In genomic region chr6:124811403-124811665, GRCm38 (mm10) we compare ENCODE assay signal across 18 mouse cellular contexts. TPM values are rescaled to one million over a fixed set of nuclear protein-coding genes. Genes with fewer than 3 reads are reported as not detected.
DNase-seq lines count a peak whose midpoint lies in the region; ATAC-seq and TF ChIP-seq lines count a peak whose summit lies in the region.
"Had no signal": no experiment of that assay in that cellular context is flagged by ENCODE, and none has a peak within 500 bp of the region (broad histone marks: within the 10 kb centered on the region; RNA-seq: fewer than 3 reads in every experiment).

No protein-coding gene starts in this region.

- peaks cover 29% of the 10 kb centered on the region for H3K79me2 ChIP-seq in myocyte (ENCODE audit: control insufficient read depth, insufficient read depth)

- no peaks in the 10 kb centered on the region for H3K27me3 ChIP-seq in forebrain, embryonic 10.5 days (ENCODE audit: poor library complexity, severe bottlenecking)
- no peaks in the 10 kb centered on the region for H3K27me3 ChIP-seq in forebrain, embryonic 11.5 days (ENCODE audit: control insufficient read depth, insufficient read depth, low read length)
- no peaks in the 10 kb centered on the region for H3K27me3 ChIP-seq in megakaryocyte, embryonic 14.5 days (replicated peaks)
- H3K27me3 ChIP-seq in intestine, postnatal 0 days (replicated peaks; ENCODE audit: control insufficient read depth, insufficient read depth, low read length), result no peaks in the 10 kb centered on the region
- H3K27me3 ChIP-seq in myocyte (ENCODE audit: control insufficient read depth, insufficient read depth, insufficient read length), result no peaks in the 10 kb centered on the region
- H3K27me3 ChIP-seq: embryonic facial prominence, embryonic 13.5 days; midbrain, embryonic 12.5 days; neural tube, embryonic 13.5 days had no signal

- peak overlapping the region; percentile 91; the same call in 1 of the 2 replicates for H3K4me3 ChIP-seq in forebrain, embryonic 10.5 days
- no peak overlapping the region for H3K4me3 ChIP-seq in forebrain, embryonic 11.5 days (ENCODE audit: low read depth, low read length)
- peak overlapping the region; percentile 76 for H3K4me3 ChIP-seq in megakaryocyte, embryonic 14.5 days (replicated peaks)
- H3K4me3 ChIP-seq in intestine, postnatal 0 days (ENCODE audit: low read depth, low read length), result no peak overlapping the region
- peak overlapping the region; percentile 97 for H3K4me3 ChIP-seq in myocyte
- H3K4me3 ChIP-seq: midbrain, embryonic 12.5 days; neural tube, embryonic 13.5 days had no signal

- no peak overlapping the region for H3K4me2 ChIP-seq in forebrain, embryonic 11.5 days (ENCODE audit: low read depth, low read length, severe bottlenecking)
- no peak overlapping the region for H3K4me2 ChIP-seq in intestine, postnatal 0 days (replicated peaks; ENCODE audit: low read depth)
- peak overlapping the region; percentile 83 for H3K4me2 ChIP-seq in myocyte (ENCODE audit: low read depth)

- H3ac ChIP-seq in myocyte (ENCODE audit: control insufficient read depth, insufficient read length), result no peak overlapping the region

- no peak for DNase-seq in forebrain, embryonic 10.5 days (ENCODE audit: extremely low spot score, low spot score)
- no peak for DNase-seq in forebrain, embryonic 11.5 days (ENCODE audit: low spot score)
- no peak for DNase-seq in frontal cortex, postnatal 36 days (ENCODE audit: low spot score in 2 of 2)
- DNase-seq: adrenal gland, postnatal 10 days; cerebellum, postnatal 36 days; gastrocnemius, postnatal 25 days; kidney, postnatal 36 days; left cerebral cortex, postnatal 4 days had no signal

- ATAC-seq in forebrain, embryonic 11.5 days (replicated peaks; ENCODE audit: low FRiP score), result no peak
- no peak for ATAC-seq in megakaryocyte, adult 5-6 weeks (ENCODE audit: poor library complexity, severe bottlenecking)
- no peak for ATAC-seq in intestine, postnatal 0 days
- no peak for ATAC-seq in granulocyte monocyte progenitor cell, adult 5-6 weeks (replicated peaks; ENCODE audit: poor library complexity, severe bottlenecking)
- ATAC-seq: forebrain, embryonic 16.5 days had no signal

- no peak overlapping the region for H3K27ac ChIP-seq in forebrain, embryonic 10.5 days
- H3K27ac ChIP-seq in forebrain, embryonic 11.5 days (ENCODE audit: low read depth, low read length), result no peak overlapping the region
- H3K27ac ChIP-seq in intestine, postnatal 0 days (ENCODE audit: low read depth, low read length), result peak overlapping the region; percentile 88; the same call in 1 of the 2 replicates
- H3K27ac ChIP-seq: embryonic facial prominence, embryonic 13.5 days; midbrain, embryonic 12.5 days; neural tube, embryonic 13.5 days had no signal

- TF ChIP-seq CTCF in intestine, postnatal 0 days (IDR thresholded peaks at IDR 0.05; ENCODE audit: low read depth), result no peak

- no peak for TF ChIP-seq POLR2A in myocyte (IDR thresholded peaks at IDR 0.05; ENCODE audit: insufficient read length, low read depth)

- no peak overlapping the region for H3K9ac ChIP-seq in forebrain, embryonic 11.5 days (ENCODE audit: low read length)
- H3K9ac ChIP-seq in intestine, postnatal 0 days (ENCODE audit: low read depth, low read length), result no peak overlapping the region
- H3K9ac ChIP-seq: midbrain, embryonic 12.5 days; neural tube, embryonic 13.5 days had no signal

- peaks cover 55% of the 10 kb centered on the region for H3K36me3 ChIP-seq in forebrain, embryonic 10.5 days (replicated peaks)
- peaks cover 11% of the 10 kb centered on the region; the same call in 1 of the 2 replicates for H3K36me3 ChIP-seq in forebrain, embryonic 11.5 days (ENCODE audit: control insufficient read depth, insufficient read depth, low read length)
- H3K36me3 ChIP-seq in megakaryocyte, embryonic 14.5 days (replicated peaks; ENCODE audit: low read length), result peaks cover 54% of the 10 kb centered on the region
- H3K36me3 ChIP-seq in intestine, postnatal 0 days (ENCODE audit: control insufficient read depth, insufficient read depth), result peaks cover 37% of the 10 kb centered on the region; the same call in 1 of the 2 replicates
- H3K36me3 ChIP-seq in myocyte (ENCODE audit: control insufficient read depth, insufficient read depth), result peaks cover 6% of the 10 kb centered on the region

- peaks cover 80% of the 10 kb centered on the region for H3K4me1 ChIP-seq in forebrain, embryonic 10.5 days
- peaks cover 21% of the 10 kb centered on the region for H3K4me1 ChIP-seq in forebrain, embryonic 11.5 days (replicated peaks; ENCODE audit: control insufficient read depth, insufficient read depth, low read length)
- peaks cover 80% of the 10 kb centered on the region for H3K4me1 ChIP-seq in megakaryocyte, embryonic 14.5 days
- peaks cover 17% of the 10 kb centered on the region for H3K4me1 ChIP-seq in intestine, postnatal 0 days (replicated peaks; ENCODE audit: control insufficient read depth, insufficient read depth, low read length)

- no peaks in the 10 kb centered on the region for H3K9me3 ChIP-seq in forebrain, embryonic 10.5 days
- no peaks in the 10 kb centered on the region for H3K9me3 ChIP-seq in forebrain, embryonic 11.5 days (ENCODE audit: control insufficient read depth, low read length)
- H3K9me3 ChIP-seq in megakaryocyte, embryonic 14.5 days, result no peaks in the 10 kb centered on the region
- no peaks in the 10 kb centered on the region for H3K9me3 ChIP-seq in intestine, postnatal 0 days (ENCODE audit: control insufficient read depth)
- H3K9me3 ChIP-seq: embryonic facial prominence, embryonic 13.5 days; midbrain, embryonic 12.5 days; neural tube, embryonic 13.5 days had no signal

- WGBS in forebrain, embryonic 10.5 days, result 92% methylated on average over 4 of the region's 4 CpGs
- 90% methylated on average over 4 of the region's 4 CpGs for WGBS in forebrain, embryonic 11.5 days
- whole genome bisulfite sequencing in intestine, postnatal 0 days, result 64% methylated on average over 4 of the region's 4 CpGs

RNA-seq across cellular contexts. Expression of gene Tpi1, which starts 2.8 kb away (rescaled TPM):
- 1,048 and 1,068 TPM in 2 replicates for polyA plus RNA-seq in forebrain, embryonic 10.5 days (2016; fragmentation: Nextera tagmentation; extraction: Ambion mirVana)
- 875 and 885 TPM in 2 replicates for polyA plus RNA-seq in forebrain, embryonic 11.5 days (2014; fragmentation: Nextera tagmentation; extraction: Ambion mirVana)
- 74.5 and 552 TPM in 2 replicates for polyA plus RNA-seq in megakaryocyte, embryonic 14.5 days (2012; ENCODE audit: insufficient read depth, low replicate concordance)
- 134 and 144 TPM in 2 replicates for total RNA-seq in megakaryocyte, adult 5-6 weeks (2015)
- total RNA-seq in megakaryocyte, adult 5-6 weeks (2017), result 93.8 and 113 TPM in 2 replicates
- 489 and 537 TPM in 2 replicates for polyA plus RNA-seq in intestine, postnatal 0 days (2015; fragmentation: Nextera tagmentation; extraction: Ambion mirVana)
- 1,480 TPM for polyA plus RNA-seq in myocyte (2012; fragmentation: generic; extraction: Trizol)
- total RNA-seq in granulocyte monocyte progenitor cell, adult 5-6 weeks (2014; fragmentation: Nextera tagmentation), result 357 and 379 TPM in 2 replicates
- total RNA-seq in granulocyte monocyte progenitor cell, adult 5-6 weeks (2017), result 273 and 305 TPM in 2 replicates

RNA-seq across cellular contexts. Expression of gene Spsb2, which starts 2.9 kb away (rescaled TPM):
- 7.4 and 8.9 TPM in 2 replicates for polyA plus RNA-seq in forebrain, embryonic 10.5 days (2016; fragmentation: Nextera tagmentation; extraction: Ambion mirVana)
- 7.5 and 8.4 TPM in 2 replicates for polyA plus RNA-seq in forebrain, embryonic 11.5 days (2014; fragmentation: Nextera tagmentation; extraction: Ambion mirVana)
- 42.5 and 52.2 TPM in 2 replicates for polyA plus RNA-seq in megakaryocyte, embryonic 14.5 days (2012; ENCODE audit: insufficient read depth, low replicate concordance)
- 5.1 and 8.0 TPM in 2 replicates for total RNA-seq in megakaryocyte, adult 5-6 weeks (2015)
- 10.3 and 14.0 TPM in 2 replicates for total RNA-seq in megakaryocyte, adult 5-6 weeks (2017)
- 57.7 and 69.5 TPM in 2 replicates for polyA plus RNA-seq in intestine, postnatal 0 days (2015; fragmentation: Nextera tagmentation; extraction: Ambion mirVana)
- 41.2 TPM for polyA plus RNA-seq in myocyte (2012; fragmentation: generic; extraction: Trizol)
- total RNA-seq in granulocyte monocyte progenitor cell, adult 5-6 weeks (2014; fragmentation: Nextera tagmentation), result 3.1 and 5.2 TPM in 2 replicates
- 4.6 and 10.5 TPM in 2 replicates for total RNA-seq in granulocyte monocyte progenitor cell, adult 5-6 weeks (2017)

RNA-seq across cellular contexts. Expression of gene Usp5, which starts 17.9 kb away (rescaled TPM):
- 214 and 215 TPM in 2 replicates for polyA plus RNA-seq in forebrain, embryonic 10.5 days (2016; fragmentation: Nextera tagmentation; extraction: Ambion mirVana)
- 182 and 184 TPM in 2 replicates for polyA plus RNA-seq in forebrain, embryonic 11.5 days (2014; fragmentation: Nextera tagmentation; extraction: Ambion mirVana)
- 35.1 and 61.7 TPM in 2 replicates for polyA plus RNA-seq in megakaryocyte, embryonic 14.5 days (2012; ENCODE audit: insufficient read depth, low replicate concordance)
- 31.8 and 32.7 TPM in 2 replicates for total RNA-seq in megakaryocyte, adult 5-6 weeks (2015)
- total RNA-seq in megakaryocyte, adult 5-6 weeks (2017), result 56.3 and 58.5 TPM in 2 replicates
- polyA plus RNA-seq in intestine, postnatal 0 days (2015; fragmentation: Nextera tagmentation; extraction: Ambion mirVana), result 44.8 and 45.0 TPM in 2 replicates
- polyA plus RNA-seq in myocyte (2012; fragmentation: generic; extraction: Trizol), result 123 TPM
- 88.8 and 89.4 TPM in 2 replicates for total RNA-seq in granulocyte monocyte progenitor cell, adult 5-6 weeks (2014; fragmentation: Nextera tagmentation)
- total RNA-seq in granulocyte monocyte progenitor cell, adult 5-6 weeks (2017), result 93.5 and 98.6 TPM in 2 replicates

RNA-seq across cellular contexts. Expression of gene Cdca3, which starts 18.0 kb away (rescaled TPM):
- 271 and 298 TPM in 2 replicates for polyA plus RNA-seq in forebrain, embryonic 10.5 days (2016; fragmentation: Nextera tagmentation; extraction: Ambion mirVana)
- 276 and 307 TPM in 2 replicates for polyA plus RNA-seq in forebrain, embryonic 11.5 days (2014; fragmentation: Nextera tagmentation; extraction: Ambion mirVana)
- polyA plus RNA-seq in megakaryocyte, embryonic 14.5 days (2012; ENCODE audit: insufficient read depth, low replicate concordance), result 27.2 and 32.4 TPM in 2 replicates
- total RNA-seq in megakaryocyte, adult 5-6 weeks (2015), result 160 and 180 TPM in 2 replicates
- 168 and 185 TPM in 2 replicates for total RNA-seq in megakaryocyte, adult 5-6 weeks (2017)
- polyA plus RNA-seq in intestine, postnatal 0 days (2015; fragmentation: Nextera tagmentation; extraction: Ambion mirVana), result 45.4 and 57.4 TPM in 2 replicates
- polyA plus RNA-seq in myocyte (2012; fragmentation: generic; extraction: Trizol), result 28.8 TPM
- 86.1 and 89.0 TPM in 2 replicates for total RNA-seq in granulocyte monocyte progenitor cell, adult 5-6 weeks (2014; fragmentation: Nextera tagmentation)
- 128 and 162 TPM in 2 replicates for total RNA-seq in granulocyte monocyte progenitor cell, adult 5-6 weeks (2017)

RNA-seq across cellular contexts. Expression of gene Gnb3, which starts 28.7 kb away (rescaled TPM):
- polyA plus RNA-seq in forebrain, embryonic 10.5 days (2016; fragmentation: Nextera tagmentation; extraction: Ambion mirVana), result 0.32 and 0.42 TPM in 2 replicates
- polyA plus RNA-seq in forebrain, embryonic 11.5 days (2014; fragmentation: Nextera tagmentation; extraction: Ambion mirVana), result 0.71 and 1.1 TPM in 2 replicates
- polyA plus RNA-seq in megakaryocyte, embryonic 14.5 days (2012; ENCODE audit: insufficient read depth, low replicate concordance), result not detected in 2 replicates
- total RNA-seq in megakaryocyte, adult 5-6 weeks (2015), result not detected in 2 replicates
- total RNA-seq in megakaryocyte, adult 5-6 weeks (2017), result not detected in 2 replicates
- polyA plus RNA-seq in intestine, postnatal 0 days (2015; fragmentation: Nextera tagmentation; extraction: Ambion mirVana), result 0.42 and 0.47 TPM in 2 replicates
- polyA plus RNA-seq in myocyte (2012; fragmentation: generic; extraction: Trizol), result 0.11 TPM
- total RNA-seq in granulocyte monocyte progenitor cell, adult 5-6 weeks (2014; fragmentation: Nextera tagmentation), result not detected in 2 replicates
- total RNA-seq in granulocyte monocyte progenitor cell, adult 5-6 weeks (2017), result not detected in 2 replicates
- total RNA-seq: ES-E14 had no signal

Comparison
In these comparisons a context has a peak if more than half of its experiments do, and no peak if none do; other contexts are left out.
1. H3K4me3 ChIP-seq: peak in forebrain, embryonic 10.5 days (single experiment), megakaryocyte, embryonic 14.5 days (single experiment) and myocyte (single experiment); none in forebrain, embryonic 11.5 days (single experiment) and intestine, postnatal 0 days (single experiment).